Mouse (Mus musculus): ENCODE data around the gene Aspdh. TPM values are rescaled to one million over a fixed set of nuclear protein-coding genes. Genes with fewer than 3 reads are reported as not detected.

Gene Aspdh
- total RNA-seq, 2 experiments from 2014 or later = 1.00 to 1.1 TPM

DNA sequence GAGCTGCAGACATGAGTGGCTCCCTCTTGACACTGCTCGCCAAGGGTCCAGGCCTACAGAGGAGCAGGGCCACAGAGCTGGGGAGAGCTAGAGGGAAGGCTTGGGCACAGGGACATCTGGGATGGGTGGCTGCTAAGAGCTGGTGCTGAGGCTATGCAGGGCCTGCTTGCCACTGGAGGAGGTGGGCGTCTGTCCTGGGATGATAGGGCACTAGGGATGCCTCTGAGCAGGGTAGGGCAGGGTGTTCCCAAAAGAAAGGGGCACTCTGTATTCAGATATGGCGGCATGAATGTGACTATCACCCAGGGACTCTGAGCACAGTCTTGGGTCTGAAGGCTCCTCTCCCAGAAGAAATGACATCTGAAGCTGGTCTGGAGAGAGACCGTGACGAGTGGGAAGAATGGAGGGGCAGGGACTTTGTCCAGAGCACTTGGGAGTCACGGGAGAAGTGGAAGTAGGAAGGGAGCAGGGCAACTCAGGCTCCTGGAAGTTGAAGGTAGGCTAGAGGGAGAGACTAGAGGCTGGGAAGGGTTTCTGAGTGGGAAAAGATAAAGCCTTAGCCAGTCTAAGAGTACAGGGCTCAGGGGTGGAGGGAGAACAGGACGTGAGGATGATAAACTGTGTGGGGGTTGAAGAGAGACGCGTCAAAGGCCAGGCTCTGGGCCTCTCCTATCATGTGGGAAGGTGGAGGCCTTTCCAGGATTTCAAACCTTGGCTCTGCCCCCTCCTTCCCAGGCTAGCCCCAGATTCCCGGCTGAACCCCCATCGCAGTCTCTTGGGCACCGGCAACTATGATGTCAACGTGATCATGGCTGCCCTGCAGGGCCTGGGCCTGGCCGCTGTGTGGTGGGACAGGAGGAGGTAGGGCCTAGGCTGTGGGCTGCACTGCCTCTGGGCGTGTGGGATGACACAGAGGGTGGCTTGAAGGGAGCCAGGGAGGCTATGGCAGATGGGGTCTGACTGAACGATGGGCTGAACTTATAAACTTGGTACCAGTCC, 4.8 kb downstream of the Aspdh start:
- DNase-seq = no peak
- intact Hi-C loops (cut with DNase I) = loop anchor here (5.0 kb wide), 1 partner anchor 98 kb away; no protein-coding TSS in a partner anchor

DNA sequence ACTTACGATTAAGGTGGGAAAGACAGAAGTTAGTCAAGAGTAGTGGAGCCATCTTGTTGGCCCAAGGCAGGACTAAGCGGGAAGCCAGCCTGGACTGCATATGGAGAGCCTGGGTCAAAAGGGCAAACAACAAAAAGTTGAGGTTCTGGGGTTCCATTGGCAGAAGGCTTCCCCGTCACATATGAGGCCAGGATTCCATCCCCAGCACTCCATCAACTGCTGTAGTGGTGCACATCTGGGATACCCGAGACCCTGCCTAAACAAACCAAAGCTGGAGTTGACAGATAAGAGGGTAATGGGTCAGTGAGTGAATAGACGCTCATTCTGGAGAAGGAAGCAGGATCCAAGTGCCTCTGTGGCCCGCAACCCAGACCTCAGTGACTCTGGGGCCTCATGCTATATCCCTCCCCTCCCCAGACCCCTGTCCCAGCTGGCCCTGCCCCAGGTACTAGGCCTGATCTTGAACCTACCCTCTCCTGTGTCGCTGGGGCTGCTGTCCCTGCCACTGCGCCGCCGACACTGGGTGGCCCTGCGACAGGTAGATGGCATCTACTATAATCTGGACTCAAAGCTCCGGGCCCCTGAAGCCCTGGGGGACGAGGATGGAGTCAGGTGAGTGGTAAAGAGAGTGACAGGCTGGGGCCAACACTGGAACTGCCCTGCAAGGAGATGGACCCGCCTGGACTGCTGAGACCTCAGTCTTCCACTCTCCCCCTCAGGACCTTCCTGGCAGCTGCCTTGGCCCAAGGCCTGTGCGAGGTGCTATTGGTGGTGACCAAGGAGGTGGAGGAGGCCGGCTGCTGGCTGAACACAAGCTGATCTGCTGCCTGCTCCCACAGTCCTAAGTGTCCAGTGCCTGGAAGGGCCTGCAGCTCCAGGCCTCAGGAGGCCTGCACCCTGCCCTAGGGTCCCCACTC, 5.8 kb downstream of the Aspdh start:
- intact Hi-C loops (cut with DNase I) = no loop called here
- DNase-seq = no peak

DNA sequence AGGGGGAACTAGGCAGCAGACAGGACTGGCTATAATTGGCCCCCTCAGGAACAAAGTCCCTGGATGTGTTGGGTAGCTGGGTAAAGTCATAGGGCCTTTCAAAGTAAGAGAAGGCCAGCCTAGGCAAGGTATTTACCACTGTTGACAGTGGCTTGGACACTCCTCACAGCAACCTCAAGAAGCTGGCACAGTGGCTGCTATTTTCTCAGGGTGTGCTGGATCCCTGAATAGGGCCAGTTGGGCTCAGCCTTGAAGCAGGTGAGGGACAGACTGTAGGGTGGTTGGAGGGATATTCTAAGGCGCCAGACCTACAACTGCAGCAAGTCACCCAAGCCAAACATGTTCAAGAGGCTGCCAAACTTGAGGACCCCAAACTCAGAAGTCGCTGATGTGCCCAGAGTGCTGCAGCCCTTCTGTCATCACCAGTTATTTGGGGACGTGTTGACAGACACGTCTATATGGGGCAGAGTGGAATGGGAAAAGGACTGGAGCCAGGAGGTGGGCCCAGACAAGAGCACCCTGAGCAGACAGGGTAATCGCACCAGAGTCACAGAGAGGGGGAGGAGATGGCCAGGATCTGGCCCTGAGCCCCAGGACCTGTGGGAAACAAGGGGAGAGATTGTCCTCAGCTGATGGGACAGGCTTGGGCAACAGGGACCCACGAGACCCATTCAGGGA, 6.8 kb downstream of the Aspdh start:
- intact Hi-C loops (cut with DNase I) = no loop called here
- DNase-seq = peak; percentile 64 to 77

DNA sequence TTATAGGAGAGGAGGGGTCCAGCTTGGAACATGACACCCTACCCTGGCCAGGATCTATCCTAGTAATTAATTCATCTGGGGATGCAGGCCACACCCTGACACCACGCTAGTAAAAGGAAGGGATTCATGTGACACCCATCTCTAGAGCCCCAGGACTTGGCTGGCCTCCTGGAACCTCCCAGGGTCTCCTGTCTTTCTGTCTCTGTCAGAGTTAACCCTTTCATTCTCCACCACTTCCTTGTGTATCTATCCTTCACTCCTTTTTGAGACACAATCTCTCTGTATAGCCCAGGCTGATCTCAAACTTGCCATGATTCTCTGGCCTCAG, 7.3 kb downstream of the Aspdh start:
- intact Hi-C loops (cut with DNase I) = no loop called here

DNA sequence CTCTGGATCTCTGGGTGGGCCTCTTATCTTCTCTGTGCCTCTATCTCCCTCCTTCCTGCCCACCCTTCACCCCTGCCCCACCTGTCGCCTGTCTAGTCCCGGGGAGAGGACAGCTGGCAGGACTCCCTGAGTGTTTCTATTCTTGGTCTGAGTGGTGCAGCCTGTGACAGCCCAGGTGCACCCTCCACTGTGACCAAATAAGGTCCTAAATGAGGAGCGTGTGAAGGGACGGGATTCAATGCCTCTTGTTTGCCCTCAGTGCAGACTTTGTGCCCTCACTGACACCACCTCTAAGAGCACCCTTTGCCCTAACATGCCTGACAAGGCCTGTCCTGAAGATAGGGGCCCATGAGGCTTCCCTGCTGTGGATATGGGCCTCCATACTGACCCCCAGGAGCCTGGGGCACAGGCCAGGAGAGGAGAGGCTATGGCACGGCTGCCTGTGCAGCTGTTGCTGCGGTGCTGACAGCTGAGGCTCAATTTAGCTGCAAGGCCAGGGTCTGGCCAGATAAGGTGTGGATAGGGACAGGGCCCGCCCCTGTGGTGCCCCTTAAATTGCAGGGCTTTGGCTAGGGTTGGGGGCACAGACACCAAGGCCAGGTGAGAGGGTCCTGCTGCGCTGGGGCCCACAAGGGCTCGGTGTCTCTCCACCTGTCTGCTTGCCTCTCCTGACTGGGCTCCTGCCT, 7.9 kb downstream of the Aspdh start:
- DNase-seq = peak; percentile 64 to 79
- intact Hi-C loops (cut with DNase I) = no loop called here

More for the DNA sequence above, 7.3 kb downstream of the Aspdh start:
- no peak for DNase-seq

DNA sequence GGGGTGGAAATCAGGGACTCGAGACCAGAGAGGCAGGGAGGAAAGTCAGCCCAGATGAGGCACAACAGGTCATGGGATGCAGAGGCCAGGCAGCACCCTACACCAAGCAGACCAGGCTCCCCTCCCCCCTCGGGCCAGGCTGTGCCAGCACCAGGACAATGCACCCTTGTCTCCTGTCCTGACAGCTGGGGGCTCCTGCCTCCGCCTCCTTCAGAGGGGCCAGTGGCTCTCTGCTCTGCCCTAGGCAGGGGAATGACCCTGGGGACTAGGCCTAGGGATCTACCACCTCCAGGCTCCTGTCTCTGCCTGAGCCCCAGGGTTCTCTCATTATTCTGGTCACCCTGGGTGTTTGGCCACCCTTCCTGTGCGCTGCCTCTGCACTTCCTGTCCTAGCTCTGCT, 9.2 kb downstream of the Aspdh start:
- intact Hi-C loops (cut with DNase I) = no loop called here
- peak; percentile 71 to 82 for DNase-seq

DNA sequence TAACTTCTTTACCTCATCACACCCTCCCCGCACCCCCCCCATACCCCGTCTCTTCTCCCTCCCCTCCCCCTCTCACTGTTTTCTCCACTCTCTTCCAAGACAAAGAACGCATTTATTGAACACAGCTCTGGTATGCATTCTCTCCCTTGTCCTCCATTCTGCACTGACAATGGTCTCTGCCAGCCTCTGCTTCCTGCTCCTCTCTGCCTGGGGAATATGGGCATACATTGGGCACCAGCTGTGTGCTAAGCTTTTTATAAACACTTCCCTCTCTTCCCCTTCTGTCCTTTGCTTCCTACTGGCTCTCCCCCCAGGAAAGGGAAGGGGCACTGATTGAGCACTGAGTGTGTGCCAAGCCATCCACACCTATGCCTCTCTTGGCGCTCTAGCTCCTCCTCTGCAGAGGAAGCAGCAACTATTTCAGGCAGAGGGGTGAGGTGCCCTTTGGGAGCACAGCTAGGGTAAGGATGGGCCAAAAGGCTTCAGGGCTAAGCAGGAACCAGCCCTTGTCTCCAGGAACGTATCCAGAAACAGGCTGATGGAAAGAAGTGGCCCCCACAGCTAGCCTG, 9.9 kb downstream of the Aspdh start:
- no peak for DNase-seq
- intact Hi-C loops (cut with DNase I) = no loop called here

DNA sequence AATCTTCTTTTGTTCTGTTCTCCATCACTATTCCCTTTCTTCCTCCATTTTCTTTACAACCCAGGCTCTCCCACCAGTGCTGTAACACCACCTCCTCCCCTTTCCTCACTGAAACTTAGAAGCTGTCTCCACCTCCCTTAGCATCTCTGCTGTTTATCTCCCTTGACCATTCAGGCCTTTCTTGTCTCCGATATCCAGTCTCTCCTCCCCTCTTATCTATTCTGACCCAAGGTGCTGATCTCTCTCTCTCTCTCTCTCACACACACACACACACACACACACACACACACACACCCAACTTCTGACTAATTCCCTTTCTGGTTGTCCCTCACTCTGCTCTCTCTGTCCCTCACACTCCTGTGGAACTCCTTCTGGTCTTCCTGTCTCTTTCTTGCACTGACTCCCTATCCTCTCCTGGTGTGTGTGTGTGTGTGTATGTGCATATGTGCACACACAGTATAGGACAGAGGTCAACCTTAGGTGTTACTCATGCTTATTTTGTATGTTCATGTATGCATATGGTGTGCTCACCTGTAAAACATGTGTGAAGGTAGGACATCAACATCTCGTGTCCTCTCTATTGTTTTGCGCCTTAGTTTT, 17.7 kb downstream of the Aspdh start:
- intact Hi-C loops (cut with DNase I) = no loop called here
- no peak for DNase-seq

DNA sequence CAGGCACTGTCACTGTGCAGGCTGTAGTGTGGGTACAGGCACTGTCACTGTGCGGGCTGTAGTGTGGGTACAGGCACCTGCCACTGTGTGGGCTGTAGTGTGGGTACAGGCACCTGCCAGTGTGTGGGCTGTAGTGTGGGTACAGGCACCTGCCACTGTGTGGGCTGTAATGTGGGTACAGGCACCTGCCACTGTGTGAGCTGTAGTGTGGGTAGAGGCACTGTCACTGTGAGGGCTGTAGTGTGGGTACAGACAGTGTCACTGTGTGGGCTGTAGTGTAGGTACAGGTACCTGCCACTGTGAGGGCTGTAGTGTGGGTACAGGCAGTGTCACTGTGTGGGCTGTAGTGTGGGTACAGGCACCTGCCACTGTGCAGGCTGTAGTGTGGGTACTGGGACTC, 18.9 kb downstream of the Aspdh start:
- no peak for DNase-seq
- intact Hi-C loops (cut with DNase I) = loop anchor here (2.0 kb wide), 1 partner anchor 221 kb away; no protein-coding TSS in a partner anchor

DNA sequence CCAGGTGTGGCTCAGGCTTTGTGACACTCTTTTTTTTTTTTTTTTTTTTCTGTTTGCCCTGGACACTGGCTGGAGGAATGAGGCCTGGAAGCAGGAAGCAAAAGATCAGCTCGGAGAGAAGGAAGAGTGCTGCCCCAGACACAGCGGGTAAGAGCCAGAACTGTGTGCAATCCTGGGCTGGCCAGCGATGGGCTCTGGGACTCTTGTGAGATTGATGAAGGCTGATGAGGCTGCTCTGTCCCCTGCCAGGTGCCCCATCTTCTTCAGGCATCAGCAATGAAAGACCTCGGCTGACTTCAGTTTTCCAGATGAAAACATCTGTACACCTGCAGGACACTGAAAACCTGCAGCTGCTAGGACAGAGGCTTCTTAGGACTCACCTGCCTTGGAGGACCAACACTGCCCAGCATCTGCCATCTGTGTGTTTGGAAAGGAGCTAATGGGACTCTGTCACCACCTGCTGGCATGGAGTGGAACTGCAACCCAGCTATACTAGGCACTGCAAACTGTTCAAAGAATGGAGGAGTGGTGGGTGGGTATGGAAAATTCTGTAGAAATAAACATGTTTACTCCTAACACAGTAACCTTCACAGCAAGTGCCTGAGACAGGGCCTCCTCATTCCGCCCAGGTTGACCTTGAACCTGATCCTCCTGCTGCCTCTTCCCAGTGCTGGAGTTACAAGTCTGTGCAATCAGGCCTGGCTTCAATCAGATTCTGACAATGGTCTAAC, 19.8 kb downstream of the Aspdh start:
- DNase-seq = peak; percentile 77 to 84
- intact Hi-C loops (cut with DNase I) = loop anchor here (1.0 to 5.0 kb wide), 3 partner anchors 38 to 222 kb away; no protein-coding TSS in a partner anchor

DNA sequence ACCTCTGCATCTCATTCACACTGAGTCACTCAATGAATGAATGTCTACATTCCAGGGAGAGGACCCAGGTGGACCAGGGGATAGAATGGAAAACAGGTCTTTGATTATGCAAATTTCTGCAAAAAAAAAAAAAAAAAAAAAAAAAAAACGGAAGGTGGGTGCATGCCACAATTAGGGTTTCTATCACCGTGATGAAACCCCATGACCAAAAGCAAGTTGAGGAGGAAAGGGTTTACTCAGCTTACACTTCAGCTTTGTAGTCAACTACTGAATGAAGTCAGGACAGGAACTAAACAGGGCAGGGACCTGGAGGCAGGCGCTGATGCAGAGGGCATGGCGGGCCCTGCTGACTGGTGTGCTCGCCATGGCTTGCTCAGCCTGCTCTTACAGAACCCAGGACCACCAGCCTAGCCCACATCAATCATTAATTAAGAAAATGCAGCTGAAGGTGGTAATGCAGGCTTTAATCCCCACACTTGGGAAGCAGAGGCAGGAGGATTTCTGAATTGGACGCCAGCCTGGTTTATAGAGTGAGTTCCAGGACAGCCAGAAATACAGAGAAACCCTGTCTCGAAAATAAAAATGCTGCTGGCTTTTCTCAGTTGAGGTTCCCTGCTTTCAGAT, 20.5 kb downstream of the Aspdh start:
- intact Hi-C loops (cut with DNase I) = loop anchor here (1.0 to 5.0 kb wide), 3 partner anchors 38 to 223 kb away; no protein-coding TSS in a partner anchor
- no peak for DNase-seq

DNA sequence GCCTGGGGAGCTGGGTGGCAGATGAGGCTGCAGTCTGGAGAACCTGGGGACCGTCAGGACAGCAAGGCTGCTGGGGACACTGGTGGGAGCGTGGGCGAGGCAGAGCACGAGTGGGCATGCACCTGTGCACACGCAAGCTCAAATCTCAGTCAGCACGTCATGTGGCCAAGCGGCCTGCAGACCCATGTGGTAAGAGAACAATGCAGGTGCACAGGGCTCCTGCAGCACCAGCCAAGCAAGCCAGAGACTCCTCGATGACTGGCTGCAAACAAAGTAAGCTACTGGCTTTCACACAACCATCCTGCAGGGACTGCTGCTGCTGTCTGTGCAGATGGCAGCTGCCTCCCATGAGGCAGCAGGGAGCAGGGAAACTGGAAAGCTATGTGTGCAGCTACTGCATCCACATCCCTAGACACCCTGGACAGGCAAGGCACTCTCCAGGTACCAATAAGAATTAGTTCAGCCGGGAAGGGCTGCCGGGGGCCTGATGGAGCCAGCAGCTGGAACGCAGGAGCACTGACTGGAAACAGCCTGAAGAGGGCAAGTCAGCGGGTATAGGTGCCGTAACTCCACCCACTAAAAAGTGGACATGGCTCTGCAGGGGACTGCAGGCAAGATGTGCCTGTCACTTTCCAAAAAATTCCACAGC, 21.9 kb downstream of the Aspdh start:
- DNase-seq = no peak
- intact Hi-C loops (cut with DNase I) = loop anchor here (5.0 kb wide), 1 partner anchor 40 kb away; no protein-coding TSS in a partner anchor

DNA sequence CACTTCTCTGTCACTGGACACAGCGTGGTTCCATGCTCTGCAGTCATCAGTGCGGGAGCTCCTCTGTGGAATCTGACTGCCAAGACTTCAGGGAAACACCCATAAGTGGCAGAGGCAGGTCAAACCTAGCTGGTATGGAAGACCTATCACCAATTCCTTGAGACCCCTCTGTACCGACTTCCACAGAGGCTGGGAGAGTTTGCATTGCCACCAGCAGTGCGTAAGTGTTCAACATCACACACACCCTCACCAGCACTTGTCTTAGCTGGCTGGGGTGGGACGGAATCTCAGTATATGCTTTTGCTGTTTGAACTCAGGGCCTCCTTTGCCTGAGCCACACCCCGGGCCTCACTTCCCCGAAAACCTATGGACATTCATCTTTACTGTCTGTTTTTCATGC, 22.7 kb downstream of the Aspdh start:
- intact Hi-C loops (cut with DNase I) = loop anchor here (5.0 kb wide), 1 partner anchor 41 kb away; no protein-coding TSS in a partner anchor
- no peak for DNase-seq

DNA sequence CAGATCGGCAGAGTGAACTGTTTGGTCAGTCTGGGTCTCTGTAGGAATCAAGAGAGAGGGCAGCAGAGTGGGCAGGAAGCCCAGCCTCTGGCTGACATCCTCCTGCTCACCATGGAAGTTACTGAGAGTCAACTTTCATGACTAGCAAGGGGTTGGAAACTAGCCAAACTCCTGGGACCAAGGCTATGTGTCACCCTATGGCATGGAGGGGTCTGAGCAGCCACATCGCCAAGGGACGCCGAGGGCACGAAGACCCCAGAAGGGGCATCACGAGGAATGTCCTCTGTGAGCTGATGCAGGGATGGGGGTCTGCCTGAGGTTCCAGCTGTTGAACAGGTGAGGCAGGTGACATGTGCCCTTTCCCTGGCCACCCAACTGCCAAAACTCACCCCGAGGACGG, 23.4 kb downstream of the Aspdh start:
- DNase-seq = no peak
- intact Hi-C loops (cut with DNase I) = loop anchor here (5.0 kb wide), 1 partner anchor 41 kb away; no protein-coding TSS in a partner anchor

DNA sequence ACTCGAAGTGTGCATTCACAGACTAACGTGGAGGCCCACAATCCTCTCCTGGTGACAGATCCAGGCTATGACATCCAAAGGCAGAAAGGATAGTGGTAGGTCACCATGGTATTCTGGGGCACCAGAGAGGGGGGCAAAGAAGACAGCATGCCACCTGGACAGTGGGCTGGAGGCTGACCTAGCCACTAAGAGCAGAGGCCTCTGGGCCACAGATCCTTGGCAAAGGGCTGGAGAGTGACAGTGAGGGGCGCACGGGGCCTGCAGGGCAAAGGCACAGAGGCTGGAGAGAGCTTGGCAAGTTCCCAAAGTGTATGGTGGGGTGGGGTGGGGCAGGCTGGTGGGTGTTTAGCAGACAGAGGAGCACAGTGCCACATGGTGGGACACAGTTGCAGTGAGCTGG, 25.1 kb downstream of the Aspdh start:
- DNase-seq = no peak
- intact Hi-C loops (cut with DNase I) = no loop called here

DNA sequence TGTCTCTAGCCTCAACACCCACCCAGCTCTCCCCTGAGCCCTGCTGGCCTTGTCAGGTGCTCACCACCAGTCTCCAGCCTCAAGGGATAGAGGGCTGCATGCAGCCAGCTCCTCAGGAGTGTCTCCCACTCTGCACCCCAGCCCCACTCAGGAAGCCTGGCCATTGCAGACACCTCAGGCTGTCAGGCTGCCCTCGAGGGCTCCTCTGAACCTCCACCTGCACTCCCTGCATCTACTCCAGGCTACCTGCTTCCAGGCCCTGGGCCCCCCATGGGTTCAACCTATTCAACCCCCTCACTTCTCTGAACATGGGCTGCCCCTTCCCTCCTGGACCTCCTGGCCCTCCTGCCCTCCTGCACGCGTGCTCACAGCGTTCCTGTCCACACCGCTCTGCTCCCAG, 26.2 kb downstream of the Aspdh start:
- intact Hi-C loops (cut with DNase I) = no loop called here
- no peak for DNase-seq

DNA sequence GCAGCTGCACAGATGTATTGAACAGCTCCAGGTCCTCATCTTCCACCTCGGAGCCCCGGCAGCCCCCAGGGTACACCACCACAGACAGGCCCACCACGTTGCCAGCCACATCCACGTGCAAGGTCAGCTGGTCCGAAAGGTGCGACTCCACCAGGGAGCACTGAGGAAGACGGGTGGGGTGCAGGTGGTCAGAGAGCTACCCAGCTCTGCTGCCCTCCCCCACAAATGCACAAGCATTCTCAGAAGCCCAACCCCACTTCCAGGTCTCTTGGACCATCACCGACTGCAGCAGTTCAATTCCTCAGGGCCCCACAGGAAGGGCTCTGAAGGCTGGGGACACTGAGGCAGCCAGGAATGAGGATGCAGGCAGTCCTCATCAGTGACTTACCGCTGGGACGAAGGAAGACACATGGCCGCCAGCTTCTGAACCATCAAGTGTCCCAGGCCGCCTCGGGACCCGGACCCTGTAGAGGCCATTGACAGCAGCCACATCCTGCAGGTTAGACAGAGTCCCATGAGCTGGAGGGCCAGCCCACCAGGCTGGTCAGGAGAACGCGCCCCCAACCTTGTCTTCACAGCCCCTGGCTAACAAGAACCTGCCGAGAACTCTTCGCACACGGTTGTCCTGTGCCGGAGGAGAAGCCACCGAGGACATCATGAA, 27.1 kb downstream of the Aspdh start:
- intact Hi-C loops (cut with DNase I) = no loop called here
- DNase-seq = no peak

All from heart, postnatal 14 days (tissue).